Mouse (Mus musculus): ENCODE results near the gene Ahdc1.

- no peak for TF ChIP-seq EP300 (IDR thresholded peaks at IDR 0.05; ENCODE audit: low read depth)
- TF ChIP-seq CTCF (IDR thresholded peaks at IDR 0.05; ENCODE audit: low read depth), result no peak
Observed at GRCm38 (mm10) chr4:133050837-133051549, 39.9 kb downstream of the Ahdc1 start.

All from liver, embryonic 14.5 days (tissue).